In genomic region chr12:44932954-44933353, GRCm38 (mm10) we compare ENCODE assay signal across 18 mouse cellular contexts.
"Had no signal": no experiment of that assay in that cellular context is flagged by ENCODE, and none has a peak within 500 bp of the region (broad histone marks: within the 10 kb centered on the region; RNA-seq: fewer than 3 reads in every experiment).

No protein-coding gene starts in this region.

- H3K36me3 ChIP-seq: limb, embryonic 13.5 days; midbrain, embryonic 13.5 days; neural tube, embryonic 15.5 days; stomach, embryonic 15.5 days had no signal

- H3K27me3 ChIP-seq: limb, embryonic 13.5 days; megakaryocyte, embryonic 14.5 days; midbrain, embryonic 13.5 days; neural tube, embryonic 15.5 days; stomach, embryonic 15.5 days had no signal

- H3K4me3 ChIP-seq: limb, embryonic 13.5 days; megakaryocyte, embryonic 14.5 days; midbrain, embryonic 13.5 days; myocyte; neural tube, embryonic 15.5 days; stomach, embryonic 15.5 days had no signal

- H3K27ac ChIP-seq: kidney, postnatal 0 days; limb, embryonic 13.5 days; liver, embryonic 14.5 days; midbrain, embryonic 13.5 days; neural tube, embryonic 15.5 days; stomach, embryonic 15.5 days had no signal

- DNase-seq: kidney, adult 9 months; kidney, postnatal 36 days; layer of hippocampus, adult 9-11 months; left cerebral cortex, postnatal 4 days; lung, adult 18-20 months; retina, postnatal 1 day; right cerebral cortex, postnatal 4 days; thymus, adult 2 months; thymus, postnatal 25 days had no signal

- H3K4me1 ChIP-seq: megakaryocyte, embryonic 14.5 days; neural tube, embryonic 15.5 days; stomach, embryonic 15.5 days had no signal

- ATAC-seq: intestine, postnatal 0 days had no signal
